Mouse (Mus musculus) G1E (cell line): Measurements from ENCODE around the gene Tmem223.

ENCODE experiments used
- CTCF ChIP-seq: IDR thresholded peaks from 2 replicates; pipeline ENCODE4 v1.5.1; 2012; ENCODE audit warnings: low read depth, low read length, inconsistent platforms, mixed read lengths
- GATA1 ChIP-seq: IDR thresholded peaks from 2 replicates; pipeline ENCODE4 v1.6.1; 2012; ENCODE audit warnings: borderline replicate concordance, low read length, inconsistent platforms, mixed read lengths

DNA sequence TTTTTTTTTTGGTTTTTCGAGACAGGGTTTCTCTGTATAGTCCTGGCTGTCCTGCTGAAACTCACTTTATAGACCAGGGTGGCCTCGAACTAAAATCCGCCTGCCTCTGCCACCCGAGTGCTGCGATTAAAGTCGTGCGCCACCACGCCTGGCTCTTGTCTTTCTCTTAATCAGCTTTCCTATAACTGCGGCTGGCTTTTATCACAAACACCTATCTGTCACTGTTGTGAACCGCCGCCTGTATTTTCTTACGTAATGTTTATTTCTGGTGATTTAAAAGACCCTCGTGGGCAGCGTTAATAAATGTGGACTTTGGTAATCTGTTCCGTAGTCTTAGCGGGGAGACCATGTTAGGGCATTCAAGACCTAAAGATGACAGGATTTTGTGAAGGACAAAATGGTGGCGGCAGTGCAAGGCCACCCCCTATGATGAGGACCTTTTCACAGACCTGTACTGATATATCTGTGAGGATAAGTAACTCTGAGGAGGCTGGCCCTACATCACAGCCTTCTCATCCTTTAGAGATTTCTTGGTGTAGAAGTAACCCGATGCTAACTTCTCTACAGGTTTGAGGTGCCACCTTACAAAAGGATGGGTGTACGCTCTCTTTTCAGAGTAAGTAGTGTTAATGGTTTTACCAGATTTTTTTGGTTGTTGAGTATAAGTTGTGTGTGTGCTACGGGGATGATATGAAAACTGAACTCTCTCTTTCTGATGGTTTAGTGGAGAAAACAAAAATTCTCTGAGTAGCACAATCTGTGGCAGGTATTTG is 47.0 kb upstream of the Tmem223 start:
- TF ChIP-seq CTCF (no peak), GATA1 (no peak)
